In genomic region chr2:120652925-120653284, GRCm38 (mm10) we compare ENCODE assay signal across 14 mouse cellular contexts. TPM values are rescaled to one million over a fixed set of nuclear protein-coding genes. Genes with fewer than 3 reads are reported as not detected.
DNase-seq lines count a peak whose midpoint lies in the region; ATAC-seq lines count a peak whose summit lies in the region.
"Had no signal": no experiment of that assay in that cellular context is flagged by ENCODE, and none has a peak within 500 bp of the region (broad histone marks: within the 10 kb centered on the region; RNA-seq: fewer than 3 reads in every experiment).

No protein-coding gene starts in this region.

- no peaks in the 10 kb centered on the region for H3K27me3 ChIP-seq in embryonic facial prominence, embryonic 14.5 days (replicated peaks; ENCODE audit: control insufficient read depth, insufficient read depth, low read length)
- H3K27me3 ChIP-seq in embryonic facial prominence, embryonic 10.5 days (replicated peaks; ENCODE audit: low read depth, poor library complexity, severe bottlenecking): no peaks in the 10 kb centered on the region
- H3K27me3 ChIP-seq in intestine, embryonic 16.5 days (replicated peaks; ENCODE audit: control insufficient read depth, insufficient read depth, low read length): no peaks in the 10 kb centered on the region
- H3K27me3 ChIP-seq in intestine, embryonic 15.5 days (replicated peaks): no peaks in the 10 kb centered on the region
- no peaks in the 10 kb centered on the region for H3K27me3 ChIP-seq in lung, embryonic 15.5 days
- H3K27me3 ChIP-seq in neural tube, embryonic 15.5 days (replicated peaks): no peaks in the 10 kb centered on the region

- 66% methylated on average over 7 of the region's 7 CpGs for WGBS in embryonic facial prominence, embryonic 14.5 days
- 82% methylated on average over 7 of the region's 7 CpGs for WGBS in embryonic facial prominence, embryonic 10.5 days
- WGBS in intestine, embryonic 16.5 days: 71% methylated on average over 7 of the region's 7 CpGs
- WGBS in intestine, embryonic 15.5 days: 73% methylated on average over 7 of the region's 7 CpGs
- WGBS in lung, embryonic 15.5 days: 65% methylated on average over 7 of the region's 7 CpGs
- 84% methylated on average over 7 of the region's 7 CpGs for WGBS in neural tube, embryonic 15.5 days

- H3K4me2 ChIP-seq in embryonic facial prominence, embryonic 14.5 days (ENCODE audit: low read depth, low read length): no peak overlapping the region
- H3K4me2 ChIP-seq in intestine, embryonic 16.5 days (ENCODE audit: low read depth, low read length): no peak overlapping the region
- H3K4me2 ChIP-seq in intestine, embryonic 15.5 days (replicated peaks): no peak overlapping the region
- H3K4me2 ChIP-seq in lung, embryonic 15.5 days: no peak overlapping the region
- H3K4me2 ChIP-seq in neural tube, embryonic 15.5 days: no peak overlapping the region
- H3K4me2 ChIP-seq: midbrain, embryonic 11.5 days had no signal

- no peak for DNase-seq in embryonic facial prominence, embryonic 14.5 days (ENCODE audit: low spot score)
- DNase-seq in embryonic facial prominence, embryonic 10.5 days (ENCODE audit: low spot score): no peak
- DNase-seq in lung, postnatal 14 days: no peak
- DNase-seq in left cerebral cortex, adult 9 months (ENCODE audit: low spot score in 2 of 2): no peak
- DNase-seq: adrenal gland, postnatal 36 days; cerebellum, postnatal 14 days; gastrocnemius, postnatal 36 days; lung, adult 2 months had no signal

- H3K4me1 ChIP-seq in embryonic facial prominence, embryonic 14.5 days (ENCODE audit: control insufficient read depth, insufficient read depth, low read length): 0 out of 2 replicates have a peak, but pooled peaks cover 5% of the 10 kb centered on the region
- H3K4me1 ChIP-seq in embryonic facial prominence, embryonic 10.5 days: no peaks in the 10 kb centered on the region
- H3K4me1 ChIP-seq in intestine, embryonic 16.5 days (ENCODE audit: control insufficient read depth, insufficient read depth, low read length): no peaks in the 10 kb centered on the region
- no peaks in the 10 kb centered on the region for H3K4me1 ChIP-seq in intestine, embryonic 15.5 days (replicated peaks)
- peaks cover 19% of the 10 kb centered on the region for H3K4me1 ChIP-seq in lung, embryonic 15.5 days
- H3K4me1 ChIP-seq in neural tube, embryonic 15.5 days: no peaks in the 10 kb centered on the region

- H3K9me3 ChIP-seq in embryonic facial prominence, embryonic 14.5 days (ENCODE audit: control insufficient read depth, low read length): no peaks in the 10 kb centered on the region
- H3K9me3 ChIP-seq in embryonic facial prominence, embryonic 10.5 days: no peaks in the 10 kb centered on the region
- no peaks in the 10 kb centered on the region for H3K9me3 ChIP-seq in intestine, embryonic 16.5 days (ENCODE audit: control insufficient read depth, low read length)
- H3K9me3 ChIP-seq in intestine, embryonic 15.5 days: no peaks in the 10 kb centered on the region
- no peaks in the 10 kb centered on the region for H3K9me3 ChIP-seq in lung, embryonic 15.5 days
- no peaks in the 10 kb centered on the region for H3K9me3 ChIP-seq in neural tube, embryonic 15.5 days (replicated peaks)

- H3K36me3 ChIP-seq in embryonic facial prominence, embryonic 14.5 days (ENCODE audit: control insufficient read depth, insufficient read depth, low read length): no peaks in the 10 kb centered on the region
- no peaks in the 10 kb centered on the region for H3K36me3 ChIP-seq in embryonic facial prominence, embryonic 10.5 days (replicated peaks)
- no peaks in the 10 kb centered on the region for H3K36me3 ChIP-seq in intestine, embryonic 16.5 days (ENCODE audit: control insufficient read depth, insufficient read depth, low read length)
- H3K36me3 ChIP-seq in intestine, embryonic 15.5 days: no peaks in the 10 kb centered on the region
- H3K36me3 ChIP-seq in lung, embryonic 15.5 days: no peaks in the 10 kb centered on the region
- no peaks in the 10 kb centered on the region for H3K36me3 ChIP-seq in neural tube, embryonic 15.5 days

- H3K27ac ChIP-seq in embryonic facial prominence, embryonic 14.5 days (replicated peaks; ENCODE audit: low read depth, low read length): peak overlapping the region; percentile 75
- H3K27ac ChIP-seq in embryonic facial prominence, embryonic 10.5 days (replicated peaks): no peak overlapping the region
- peak overlapping the region; percentile 19; the same call in 1 of the 2 replicates for H3K27ac ChIP-seq in intestine, embryonic 16.5 days (ENCODE audit: low read length)
- no peak overlapping the region; the same call in 1 of the 2 replicates for H3K27ac ChIP-seq in intestine, embryonic 15.5 days
- H3K27ac ChIP-seq in lung, embryonic 15.5 days: peak overlapping the region; percentile 74
- H3K27ac ChIP-seq in neural tube, embryonic 15.5 days (replicated peaks): 0 out of 2 replicates have a peak overlapping the region, but pooled peaks have one; percentile 9

- no peak overlapping the region for H3K4me3 ChIP-seq in embryonic facial prominence, embryonic 14.5 days (ENCODE audit: low read depth, low read length)
- no peak overlapping the region for H3K4me3 ChIP-seq in embryonic facial prominence, embryonic 10.5 days
- H3K4me3 ChIP-seq in intestine, embryonic 16.5 days (ENCODE audit: low read length): no peak overlapping the region
- no peak overlapping the region for H3K4me3 ChIP-seq in intestine, embryonic 15.5 days (replicated peaks)
- H3K4me3 ChIP-seq in lung, embryonic 15.5 days: no peak overlapping the region
- no peak overlapping the region for H3K4me3 ChIP-seq in neural tube, embryonic 15.5 days (replicated peaks)

- H3K9ac ChIP-seq in embryonic facial prominence, embryonic 14.5 days (ENCODE audit: low read depth, low read length): no peak overlapping the region
- no peak overlapping the region for H3K9ac ChIP-seq in intestine, embryonic 16.5 days (ENCODE audit: low read depth, low read length)
- H3K9ac ChIP-seq in intestine, embryonic 15.5 days: no peak overlapping the region
- no peak overlapping the region for H3K9ac ChIP-seq in lung, embryonic 15.5 days
- H3K9ac ChIP-seq in neural tube, embryonic 15.5 days (replicated peaks): no peak overlapping the region

- no peak; the same call in 1 of the 2 replicates for ATAC-seq in embryonic facial prominence, embryonic 14.5 days (ENCODE audit: low read depth)
- no peak for ATAC-seq in intestine, embryonic 16.5 days
- no peak for ATAC-seq in intestine, embryonic 15.5 days
- ATAC-seq in lung, embryonic 15.5 days (ENCODE audit: borderline replicate concordance, extremely low read depth, low FRiP score, low TSS enrichment): peak; percentile 27; the same call in 1 of the 2 replicates
- ATAC-seq in neural tube, embryonic 15.5 days (ENCODE audit: low FRiP score): no peak
- ATAC-seq: inflammation-experienced regulatory T-cells, adult 6 months had no signal

RNA-seq across cellular contexts. Expression of gene Stard9, which starts 24.0 kb away (rescaled TPM):
- 8.6 and 9.2 TPM in 2 replicates for polyA plus RNA-seq in embryonic facial prominence, embryonic 14.5 days (2014; fragmentation: Nextera tagmentation; extraction: Ambion mirVana)
- polyA plus RNA-seq in embryonic facial prominence, embryonic 10.5 days (2016; fragmentation: Nextera tagmentation; extraction: Ambion mirVana): 2.6 and 3.4 TPM in 2 replicates
- 2.5 and 3.3 TPM in 2 replicates for polyA plus RNA-seq in intestine, embryonic 16.5 days (2015; fragmentation: Nextera tagmentation; extraction: Ambion mirVana)
- 2.9 and 3.3 TPM in 2 replicates for polyA plus RNA-seq in intestine, embryonic 15.5 days (2015; fragmentation: Nextera tagmentation; extraction: Ambion mirVana)
- polyA plus RNA-seq in lung, embryonic 15.5 days (2015; fragmentation: Nextera tagmentation; extraction: Ambion mirVana): 8.6 and 11.7 TPM in 2 replicates
- 4.2 and 4.3 TPM in 2 replicates for polyA plus RNA-seq in neural tube, embryonic 15.5 days (2015; fragmentation: Nextera tagmentation; extraction: Ambion mirVana)

RNA-seq across cellular contexts. Expression of gene Lrrc57, which starts 43.6 kb away (rescaled TPM):
- polyA plus RNA-seq in embryonic facial prominence, embryonic 14.5 days (2014; fragmentation: Nextera tagmentation; extraction: Ambion mirVana): 16.7 and 19.9 TPM in 2 replicates
- 26.6 and 27.4 TPM in 2 replicates for polyA plus RNA-seq in embryonic facial prominence, embryonic 10.5 days (2016; fragmentation: Nextera tagmentation; extraction: Ambion mirVana)
- 19.5 and 22.4 TPM in 2 replicates for polyA plus RNA-seq in intestine, embryonic 16.5 days (2015; fragmentation: Nextera tagmentation; extraction: Ambion mirVana)
- 20.3 and 20.5 TPM in 2 replicates for polyA plus RNA-seq in intestine, embryonic 15.5 days (2015; fragmentation: Nextera tagmentation; extraction: Ambion mirVana)
- 27.4 and 29.9 TPM in 2 replicates for polyA plus RNA-seq in lung, embryonic 15.5 days (2015; fragmentation: Nextera tagmentation; extraction: Ambion mirVana)
- polyA plus RNA-seq in neural tube, embryonic 15.5 days (2015; fragmentation: Nextera tagmentation; extraction: Ambion mirVana): 32.7 and 36.7 TPM in 2 replicates

RNA-seq across cellular contexts. Expression of gene Haus2, which starts 43.7 kb away (rescaled TPM):
- 17.7 and 22.7 TPM in 2 replicates for polyA plus RNA-seq in embryonic facial prominence, embryonic 14.5 days (2014; fragmentation: Nextera tagmentation; extraction: Ambion mirVana)
- polyA plus RNA-seq in embryonic facial prominence, embryonic 10.5 days (2016; fragmentation: Nextera tagmentation; extraction: Ambion mirVana): 35.3 and 36.4 TPM in 2 replicates
- 16.9 and 20.6 TPM in 2 replicates for polyA plus RNA-seq in intestine, embryonic 16.5 days (2015; fragmentation: Nextera tagmentation; extraction: Ambion mirVana)
- 21.3 and 22.3 TPM in 2 replicates for polyA plus RNA-seq in intestine, embryonic 15.5 days (2015; fragmentation: Nextera tagmentation; extraction: Ambion mirVana)
- 21.9 and 25.4 TPM in 2 replicates for polyA plus RNA-seq in lung, embryonic 15.5 days (2015; fragmentation: Nextera tagmentation; extraction: Ambion mirVana)
- polyA plus RNA-seq in neural tube, embryonic 15.5 days (2015; fragmentation: Nextera tagmentation; extraction: Ambion mirVana): 26.2 and 27.9 TPM in 2 replicates

Comparison
In these comparisons a context has a peak if more than half of its experiments do, and no peak if none do; other contexts are left out.
1. H3K27ac ChIP-seq: peak in embryonic facial prominence, embryonic 14.5 days (single experiment), intestine, embryonic 16.5 days (single experiment), lung, embryonic 15.5 days (single experiment) and neural tube, embryonic 15.5 days (single experiment); none in embryonic facial prominence, embryonic 10.5 days (single experiment) and intestine, embryonic 15.5 days (single experiment).